Mouse (Mus musculus): Measurements from ENCODE around the gene Ccdc73. TPM values are rescaled to one million over a fixed set of nuclear protein-coding genes. Genes with fewer than 3 reads are reported as not detected.
"Not testable (repeated sequence)": the region's sequence is repeated elsewhere in the genome, so short reads cannot be mapped to it uniquely, and the experiment has no call there.

The Ccdc73 gene
- total RNA-seq, 1 experiment from 2014 or later, result not detected

DNA sequence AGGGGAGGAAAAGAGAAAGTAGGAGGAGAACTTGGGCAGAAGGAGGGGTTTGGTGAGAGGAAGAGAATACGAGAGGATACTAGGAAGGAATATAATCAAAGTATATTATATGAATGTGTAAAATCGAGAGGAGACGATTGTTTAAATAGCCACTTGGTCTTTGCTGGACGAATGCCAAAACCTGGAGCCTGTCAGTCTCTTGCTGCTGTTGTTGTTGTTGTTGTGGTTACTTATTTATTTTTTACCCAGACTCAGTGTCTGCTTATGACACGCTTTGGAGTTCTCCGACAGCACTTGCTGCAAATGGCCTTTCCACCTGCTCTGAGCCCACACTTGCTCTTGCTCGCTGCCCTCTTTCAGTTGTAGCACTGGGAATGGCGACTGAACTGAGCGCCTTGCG, 7.2 kb upstream of the Ccdc73 start:
- ATAC-seq (ENCODE audit: extremely low read depth, insufficient number of reproducible peaks, low FRiP score, poor library complexity, severe bottlenecking), result no peak

DNA sequence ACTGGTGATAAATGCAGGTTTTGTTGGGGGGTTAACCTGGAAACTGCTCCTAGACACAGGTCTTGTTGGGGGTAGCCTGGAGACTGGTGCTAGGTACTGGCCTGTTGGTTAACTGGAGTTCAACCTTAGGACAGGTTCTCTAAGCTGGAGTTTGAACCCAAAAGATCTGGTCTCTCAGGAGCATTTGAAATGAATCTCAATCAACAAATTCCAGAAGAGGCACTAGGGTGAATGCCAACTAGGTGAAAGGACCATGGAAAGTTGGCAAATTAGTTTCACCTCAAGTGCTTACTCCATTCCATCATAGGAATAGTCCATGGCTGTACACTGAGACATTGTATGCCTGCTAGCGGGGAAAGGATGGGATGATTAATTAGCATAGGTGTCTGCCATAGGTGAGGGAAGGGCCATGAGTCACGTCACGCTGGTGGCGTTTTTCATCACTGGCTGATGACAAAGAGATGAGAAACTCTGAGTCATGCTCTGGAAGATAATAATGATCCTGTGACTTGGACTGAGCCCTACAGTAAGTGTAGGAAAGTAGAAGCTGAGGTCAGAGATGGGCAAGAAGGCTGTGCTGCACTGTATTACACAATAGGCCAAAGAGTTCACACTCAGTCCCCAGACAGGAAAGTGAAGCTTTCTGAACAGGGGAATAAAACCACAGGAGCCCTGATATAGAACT, 3.3 kb upstream of the Ccdc73 start:
- ATAC-seq (ENCODE audit: extremely low read depth, insufficient number of reproducible peaks, low FRiP score, poor library complexity, severe bottlenecking), result no peak

DNA sequence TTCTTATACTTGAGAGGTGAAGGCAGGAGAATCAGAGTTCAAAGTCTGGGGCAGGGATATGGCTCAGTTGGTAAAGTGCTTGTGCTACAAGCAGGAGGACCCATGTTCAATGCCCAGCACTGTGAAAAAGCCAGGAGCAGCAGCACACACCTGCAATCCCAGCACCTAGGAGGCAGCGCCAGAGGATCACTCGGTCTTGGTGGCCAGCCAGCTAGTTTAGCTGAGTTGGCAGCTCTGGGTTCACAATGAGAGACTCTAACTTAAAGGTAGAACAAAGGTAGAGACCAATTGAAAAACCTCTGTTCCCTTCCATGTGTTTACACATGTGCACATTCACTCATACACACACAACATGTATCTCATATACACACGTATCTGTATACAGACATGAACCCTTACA, 1.5 kb downstream of the Ccdc73 start:
- no peak for ATAC-seq (ENCODE audit: extremely low read depth, insufficient number of reproducible peaks, low FRiP score, poor library complexity, severe bottlenecking)

DNA sequence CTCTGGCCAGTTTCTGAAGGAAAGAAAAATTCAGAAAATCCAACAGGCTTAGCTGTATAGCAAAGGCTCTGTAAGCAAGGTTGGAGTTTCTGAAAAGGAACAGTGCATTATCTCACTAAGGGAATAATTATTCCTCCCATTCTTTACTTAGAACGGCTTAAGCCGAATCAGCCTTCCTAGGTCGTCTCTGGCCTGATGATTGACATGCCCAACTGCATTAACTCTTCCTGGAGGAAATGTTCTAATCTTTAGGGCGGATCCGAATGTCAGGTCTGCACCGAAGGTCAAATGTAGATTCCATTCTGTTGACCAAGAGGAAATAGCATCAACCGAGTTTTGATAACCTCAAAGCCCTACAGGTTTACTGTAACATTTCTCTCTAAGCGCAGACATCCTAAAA, 11.2 kb downstream of the Ccdc73 start:
- no peak for ATAC-seq (ENCODE audit: extremely low read depth, insufficient number of reproducible peaks, low FRiP score, poor library complexity, severe bottlenecking)

DNA sequence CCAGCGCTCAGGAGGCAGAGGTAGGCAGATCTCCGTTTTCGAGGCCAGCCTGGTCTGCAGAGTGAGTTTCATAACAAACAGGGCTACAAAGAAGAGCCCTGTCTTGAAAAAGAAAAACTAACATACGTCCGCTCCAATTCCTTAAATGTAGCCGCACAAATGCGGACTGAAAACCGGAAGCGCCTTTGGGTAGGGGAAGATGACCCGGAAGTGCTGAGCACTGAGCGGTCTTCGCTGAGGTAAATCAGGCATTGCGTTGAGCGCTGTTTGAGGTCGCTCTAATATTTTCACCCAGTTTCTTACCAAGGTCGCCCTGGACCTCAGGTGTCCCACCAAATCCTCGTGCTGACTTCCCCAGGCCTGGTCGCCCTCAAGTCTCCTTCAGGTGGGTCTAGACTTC, 18.5 kb downstream of the Ccdc73 start:
- ATAC-seq (ENCODE audit: extremely low read depth, insufficient number of reproducible peaks, low FRiP score, poor library complexity, severe bottlenecking), result no peak

DNA sequence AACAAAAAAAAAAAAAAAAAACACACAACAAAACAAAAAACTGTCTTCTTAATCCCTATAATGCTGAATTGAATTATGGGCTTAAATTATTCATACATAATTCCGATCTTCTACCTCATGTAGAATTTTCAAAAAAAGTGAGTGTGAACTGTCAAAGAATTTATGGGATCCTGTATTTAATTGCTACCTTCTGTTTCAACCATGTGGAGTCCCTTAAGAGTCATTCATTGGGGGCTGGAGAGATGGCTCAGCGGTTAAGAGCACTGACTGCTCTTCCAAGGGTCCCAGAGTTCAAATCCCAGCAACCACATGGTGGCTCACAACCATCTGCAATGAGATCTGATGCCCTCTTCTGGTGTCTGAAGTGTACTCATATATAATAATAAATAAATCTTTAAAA, 19.7 kb downstream of the Ccdc73 start:
- not testable (repeated sequence) for ATAC-seq (ENCODE audit: extremely low read depth, insufficient number of reproducible peaks, low FRiP score, poor library complexity, severe bottlenecking)

DNA sequence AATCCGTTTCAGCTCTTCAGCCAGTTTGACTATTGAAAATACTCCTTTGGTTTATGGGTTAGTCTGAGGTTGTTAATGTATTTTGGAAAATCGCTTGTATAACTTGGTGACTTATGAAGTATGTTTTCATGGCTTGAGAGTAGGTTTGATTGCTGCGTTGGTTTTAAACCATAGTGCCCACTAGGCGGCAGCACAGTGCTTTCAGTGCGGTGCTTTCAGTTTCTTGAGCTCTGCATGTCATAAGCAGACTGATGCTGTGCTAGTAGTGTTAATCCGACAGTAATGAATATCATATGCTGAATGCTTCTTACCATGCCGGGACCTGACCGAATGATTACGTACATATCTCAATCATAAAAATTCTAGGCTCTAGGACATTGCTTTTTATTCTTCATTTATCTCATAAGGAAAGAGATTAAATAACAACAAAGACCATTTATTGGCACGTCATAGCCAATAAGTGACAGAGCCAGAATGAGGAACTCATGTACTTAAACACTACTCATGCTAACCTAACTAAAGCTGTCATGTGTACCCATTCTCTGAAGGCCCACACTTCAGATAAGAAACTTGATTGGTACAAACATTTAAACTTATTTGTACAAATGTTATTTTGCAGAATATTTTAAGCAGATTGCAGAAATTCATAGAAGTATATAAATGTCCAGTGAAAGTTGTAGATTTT, 20.4 kb downstream of the Ccdc73 start:
- ATAC-seq (ENCODE audit: extremely low read depth, insufficient number of reproducible peaks, low FRiP score, poor library complexity, severe bottlenecking), result peak; percentile 72; the same call in 1 of the 2 replicates

DNA sequence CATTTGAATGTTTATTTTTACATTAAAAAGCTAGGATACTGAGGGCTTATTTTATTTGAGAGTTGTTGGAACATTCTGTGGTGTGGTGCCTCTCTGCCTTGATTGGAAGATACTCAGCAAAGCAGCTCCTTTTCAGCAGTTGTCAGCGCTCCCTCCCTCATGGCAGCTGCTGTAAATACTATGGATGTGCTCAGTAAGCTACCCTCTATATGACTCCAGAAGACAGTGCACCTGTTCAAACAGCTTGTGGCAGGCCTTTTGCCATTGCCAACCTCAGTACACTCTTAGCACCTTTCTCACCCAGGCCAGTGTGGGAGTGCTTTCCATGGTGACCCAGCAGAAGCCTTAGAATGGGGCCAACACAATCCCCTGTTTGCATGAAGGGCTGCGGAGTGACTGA, 32.4 kb downstream of the Ccdc73 start:
- ATAC-seq (ENCODE audit: extremely low read depth, insufficient number of reproducible peaks, low FRiP score, poor library complexity, severe bottlenecking), result no peak

DNA sequence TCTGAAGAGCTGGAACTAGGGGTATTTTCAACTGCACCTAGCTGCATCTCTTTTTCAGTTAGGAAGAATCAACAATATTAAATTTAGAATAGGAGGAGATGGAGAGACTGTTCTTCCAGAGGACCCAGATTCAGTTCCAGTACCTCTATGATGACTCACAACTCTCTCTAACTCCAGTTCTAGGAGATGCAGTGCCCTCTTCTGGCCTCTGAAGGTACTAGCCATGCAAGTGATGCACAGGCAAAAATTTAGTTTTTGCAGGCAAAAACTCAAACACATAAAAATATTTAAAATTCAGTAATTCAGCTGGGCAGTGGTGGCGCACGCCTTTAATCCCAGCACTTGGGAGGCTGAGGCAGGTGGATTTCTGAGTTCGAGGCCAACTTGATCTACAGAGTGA, 48.1 kb downstream of the Ccdc73 start:
- ATAC-seq (ENCODE audit: extremely low read depth, insufficient number of reproducible peaks, low FRiP score, poor library complexity, severe bottlenecking), result no peak

DNA sequence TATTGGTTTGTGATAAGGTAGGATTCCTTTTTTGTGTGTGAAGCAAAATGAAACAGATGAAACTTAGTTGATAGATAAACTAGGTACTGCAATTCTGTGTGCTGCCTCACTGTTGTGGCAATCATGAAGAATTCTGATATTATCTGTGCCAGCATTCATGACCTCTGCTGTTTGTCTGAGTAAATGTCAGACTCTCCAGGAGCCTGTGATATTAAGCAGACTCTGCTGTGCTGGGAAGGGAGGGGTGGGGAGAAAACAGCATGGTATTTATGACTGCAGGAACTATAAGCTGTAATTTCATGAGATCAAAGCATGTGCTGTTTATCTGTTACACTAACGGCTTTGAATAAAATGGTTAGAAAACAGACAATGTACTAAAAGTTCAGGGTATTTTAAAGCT, 96.9 kb downstream of the Ccdc73 start:
- ATAC-seq (ENCODE audit: extremely low read depth, insufficient number of reproducible peaks, low FRiP score, poor library complexity, severe bottlenecking), result no peak

DNA sequence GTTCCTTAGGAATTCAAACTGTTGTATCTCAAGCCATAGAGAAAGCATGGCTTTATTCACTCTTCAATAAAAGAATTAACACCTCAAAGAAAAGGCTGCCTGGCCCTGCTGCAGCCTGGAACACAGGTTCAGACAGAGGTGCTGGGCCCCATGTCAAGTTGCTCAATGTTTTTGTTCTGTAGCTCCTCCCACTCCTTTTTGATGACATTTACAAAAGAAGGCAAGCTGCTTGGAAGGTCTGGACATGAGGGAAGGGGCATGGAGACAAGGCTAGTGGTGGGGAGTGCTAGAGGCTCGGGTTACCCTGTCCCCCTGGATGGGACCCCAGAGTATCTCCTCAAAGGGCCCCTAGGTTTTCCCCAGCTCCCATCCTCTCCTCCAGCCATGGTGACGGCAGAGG, 114.1 kb downstream of the Ccdc73 start:
- no peak for ATAC-seq (ENCODE audit: extremely low read depth, insufficient number of reproducible peaks, low FRiP score, poor library complexity, severe bottlenecking)

DNA sequence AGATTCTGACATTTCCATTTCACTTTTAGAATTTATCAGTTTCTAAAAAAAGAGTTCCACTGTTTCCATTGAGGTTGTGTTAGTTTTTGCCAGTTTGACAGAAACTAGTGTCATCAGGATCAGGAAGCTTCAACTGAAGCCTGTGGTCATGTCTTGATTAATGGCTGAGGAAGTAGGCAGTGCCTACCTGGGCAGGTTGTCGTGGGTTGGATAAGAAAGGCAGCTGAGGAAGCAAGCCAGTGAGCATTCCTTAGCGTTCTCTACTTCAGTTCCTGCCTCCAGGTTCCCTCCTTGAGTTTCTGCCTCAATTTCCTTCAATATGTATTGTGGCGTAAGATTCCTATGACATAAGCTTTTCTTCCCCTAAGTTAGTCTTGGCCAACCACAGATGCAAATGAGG, 118.2 kb downstream of the Ccdc73 start:
- ATAC-seq (ENCODE audit: extremely low read depth, insufficient number of reproducible peaks, low FRiP score, poor library complexity, severe bottlenecking), result no peak

DNA sequence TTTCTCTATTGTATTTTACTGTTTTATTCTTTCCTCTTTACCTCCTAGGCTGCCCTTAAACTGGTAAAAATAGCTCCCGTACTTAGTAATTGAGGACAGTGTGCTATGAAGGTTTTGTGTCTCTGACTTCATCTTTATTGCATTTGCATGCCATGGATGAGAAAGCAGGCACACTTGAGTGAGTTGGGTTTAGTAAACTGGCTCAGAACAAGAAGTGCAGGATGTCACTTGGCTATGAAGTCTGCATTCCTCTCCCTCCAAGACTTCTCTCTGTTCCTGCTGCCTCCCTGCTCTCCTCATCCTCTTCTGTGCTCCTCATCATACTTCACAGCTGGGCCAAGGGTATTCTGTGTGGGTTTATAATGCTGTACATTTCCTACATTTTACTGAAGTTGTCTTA, 121.4 kb downstream of the Ccdc73 start:
- ATAC-seq (ENCODE audit: extremely low read depth, insufficient number of reproducible peaks, low FRiP score, poor library complexity, severe bottlenecking), result peak; percentile 55; the same call in 1 of the 2 replicates

DNA sequence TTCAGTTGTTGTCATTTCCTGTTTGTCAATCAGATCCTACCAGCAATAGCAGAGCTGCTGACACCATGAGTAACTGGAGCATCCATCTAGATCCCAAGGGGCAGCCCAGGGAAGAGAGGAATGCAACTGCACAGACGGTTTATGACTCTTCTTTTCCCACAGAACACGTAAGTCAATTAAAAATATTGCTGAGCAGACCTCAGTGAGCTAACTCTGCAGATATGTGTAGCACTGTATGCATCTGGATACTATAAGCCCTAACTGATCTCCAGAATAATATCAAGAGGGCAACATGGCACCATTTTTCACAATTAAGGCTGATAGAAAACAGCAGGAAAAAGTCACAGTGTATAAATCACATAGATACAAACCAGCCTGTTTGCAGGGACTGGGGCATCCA, 126.8 kb downstream of the Ccdc73 start:
- ATAC-seq (ENCODE audit: extremely low read depth, insufficient number of reproducible peaks, low FRiP score, poor library complexity, severe bottlenecking), result no peak

DNA sequence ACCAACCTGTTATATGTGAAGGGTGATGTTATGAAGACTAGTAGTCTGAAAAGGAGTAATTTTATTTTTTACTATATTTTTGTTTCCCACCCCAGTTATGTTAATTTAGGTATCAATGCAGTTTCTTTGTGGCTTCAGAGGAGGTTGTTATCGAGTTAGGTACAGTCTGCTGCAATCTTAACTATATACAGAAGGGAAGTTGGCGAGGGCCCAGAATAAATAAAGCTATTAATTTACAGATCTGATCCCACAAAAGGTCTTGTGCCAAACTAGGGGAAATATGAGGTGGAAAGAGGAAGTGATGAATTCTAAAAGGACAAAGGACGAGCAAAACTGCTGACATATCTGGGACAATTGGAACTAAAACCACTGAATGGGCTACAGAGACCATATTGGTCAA, 128.6 kb downstream of the Ccdc73 start:
- ATAC-seq (ENCODE audit: extremely low read depth, insufficient number of reproducible peaks, low FRiP score, poor library complexity, severe bottlenecking), result no peak

DNA sequence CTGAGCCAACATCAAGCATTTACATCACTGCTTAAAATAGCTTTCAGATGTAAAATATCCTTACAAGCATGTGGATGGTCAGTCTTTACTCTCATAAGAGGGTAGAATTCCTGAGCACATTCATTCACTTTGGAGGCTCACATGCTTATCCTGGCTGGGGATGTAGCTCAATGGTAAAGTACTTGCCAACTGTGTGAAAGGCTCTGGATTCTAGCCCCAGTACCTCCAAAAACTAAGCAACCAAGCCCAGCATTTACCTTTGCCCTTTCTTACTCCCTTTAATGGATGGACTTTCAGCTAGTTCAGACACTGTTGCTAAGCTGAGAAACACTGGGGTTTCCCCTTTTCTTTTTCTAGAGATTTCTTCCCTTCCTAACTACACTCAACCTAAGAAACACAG, 139.6 kb downstream of the Ccdc73 start:
- no peak for ATAC-seq (ENCODE audit: extremely low read depth, insufficient number of reproducible peaks, low FRiP score, poor library complexity, severe bottlenecking)

DNA sequence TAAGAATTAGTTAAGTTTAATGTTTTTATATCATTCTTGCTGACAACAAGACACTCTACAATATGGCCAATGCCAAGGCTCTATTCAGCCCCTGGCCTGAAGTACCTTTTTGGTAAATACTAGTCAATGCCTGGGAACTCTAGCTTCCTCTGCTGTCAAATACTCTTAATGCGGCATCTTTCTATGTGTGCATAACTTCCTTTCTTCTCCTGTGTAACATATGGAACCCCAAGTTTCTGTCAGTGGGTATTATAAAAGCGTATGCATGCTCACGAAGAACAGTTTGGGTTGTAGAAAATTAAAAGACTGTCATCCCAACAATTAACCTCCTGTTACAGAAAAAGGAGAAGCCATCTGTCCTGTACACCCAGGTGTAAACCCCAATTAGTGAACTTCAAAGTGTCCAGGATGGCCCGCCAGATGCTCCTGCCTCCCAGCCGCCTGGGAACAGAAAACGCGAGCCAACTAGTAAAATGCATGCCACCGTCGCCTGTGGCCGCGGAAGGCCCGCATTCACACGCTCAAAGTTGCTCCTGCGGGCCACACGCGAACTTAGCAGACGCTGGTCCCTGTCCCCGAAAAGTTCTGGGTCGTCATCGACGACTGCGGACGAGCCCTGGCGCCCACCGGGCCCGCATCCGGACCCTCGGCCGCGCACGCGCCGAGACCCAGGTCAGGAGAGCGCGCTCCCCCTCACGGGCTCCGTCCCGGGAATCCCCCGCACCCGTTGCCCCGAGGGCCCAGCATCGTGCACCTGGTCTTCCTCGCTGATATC, 148.8 kb downstream of the Ccdc73 start:
- ATAC-seq (ENCODE audit: extremely low read depth, insufficient number of reproducible peaks, low FRiP score, poor library complexity, severe bottlenecking), result no peak

DNA sequence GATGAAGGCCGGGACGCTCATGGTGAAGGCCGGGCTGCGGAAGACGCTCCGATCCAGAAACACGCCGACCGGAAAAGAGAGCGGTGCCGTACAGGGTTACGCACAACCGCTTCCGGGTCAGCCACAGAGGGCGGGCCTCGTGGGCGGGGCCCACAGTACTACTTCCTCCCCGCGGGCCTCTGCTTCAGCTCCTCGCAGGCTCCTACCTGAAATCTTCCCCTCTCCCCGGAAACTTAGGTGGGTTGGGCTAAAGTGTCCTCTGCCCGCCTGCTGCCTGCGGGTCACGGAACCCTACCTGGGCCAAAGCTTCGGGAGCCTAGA, 149.3 kb downstream of the Ccdc73 start, which contains the start of gene Eif3m:
TSS of gene Eif3m (minus strand) at position 114 of the 321 bp plus-strand sequence.
- ATAC-seq (ENCODE audit: extremely low read depth, insufficient number of reproducible peaks, low FRiP score, poor library complexity, severe bottlenecking), result peak; percentile 99

DNA sequence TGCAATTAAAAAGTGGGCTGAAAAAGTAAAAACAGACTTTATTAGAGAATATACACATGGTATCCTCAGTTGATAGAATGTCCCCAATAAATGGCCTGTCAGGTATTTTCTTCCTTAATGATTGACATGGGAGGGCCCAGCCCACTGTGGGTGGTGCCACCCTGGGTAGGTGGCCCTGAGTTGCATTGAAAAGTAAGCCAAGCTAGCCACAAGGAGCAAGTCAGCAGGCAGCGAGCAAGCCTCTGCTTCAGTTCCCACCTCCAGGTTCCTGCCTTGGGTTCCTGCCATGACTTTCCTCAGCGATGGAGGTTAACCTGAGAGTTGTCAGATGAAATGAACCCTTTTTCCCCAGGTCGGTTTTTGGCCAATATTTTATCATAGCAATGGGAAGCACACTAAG, 150.2 kb downstream of the Ccdc73 start:
- no peak for ATAC-seq (ENCODE audit: extremely low read depth, insufficient number of reproducible peaks, low FRiP score, poor library complexity, severe bottlenecking)

DNA sequence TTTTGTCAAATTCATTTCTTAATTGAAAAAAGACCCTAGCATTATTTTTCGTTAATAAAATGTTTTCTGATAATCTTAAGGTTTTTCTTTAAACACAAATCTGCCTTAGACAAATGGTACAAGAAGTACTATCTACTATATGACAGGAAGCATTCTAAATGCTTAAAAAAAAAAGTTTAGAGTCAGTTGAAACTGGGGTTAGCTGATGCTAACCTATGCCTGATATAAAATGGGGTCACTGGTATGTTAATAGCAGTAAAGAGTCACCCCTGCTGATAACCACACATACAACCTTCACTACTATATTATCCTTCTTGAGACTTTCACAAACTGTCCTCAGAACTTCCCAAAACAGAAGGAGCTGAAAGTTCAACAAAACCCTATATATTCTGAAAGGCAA, 151.9 kb downstream of the Ccdc73 start:
- no peak for ATAC-seq (ENCODE audit: extremely low read depth, insufficient number of reproducible peaks, low FRiP score, poor library complexity, severe bottlenecking)
